Mouse (Mus musculus) brown adipose tissue, adult 24 weeks (tissue): Measurements from ENCODE around the gene Slc17a3. TPM values are rescaled to one million over a fixed set of nuclear protein-coding genes. Genes with fewer than 3 reads are reported as not detected.

ENCODE experiments used
- H3K27ac ChIP-seq: fragments of 200-500 bp; replicated peaks from 2 replicates; pipeline ENCODE4 v1.5.1; 2012; ENCODE audit warnings: low read depth, mild to moderate bottlenecking, low read length
- H3K4me1 ChIP-seq: fragments of 200-500 bp; 2 replicates; pipeline ENCODE4 v1.6.1; 2012; ENCODE audit warnings: low read length, mixed read lengths; ENCODE audit not compliant: control insufficient read depth, insufficient read depth, insufficient read length
- H3K4me3 ChIP-seq: fragments of 200-500 bp; 2 replicates; pipeline ENCODE4 v1.5.1; 2012; ENCODE audit warnings: low read depth, mild to moderate bottlenecking, low read length, moderate library complexity; ENCODE audit not compliant: insufficient read depth
- polyA plus RNA-seq: library from polyadenylated mRNA; stranded (reverse); fragments of >200 nt; gene quantifications from 2 replicates; pipeline ENCODE4 v1.2.4, GENCODE M21; 2012; ENCODE audit not compliant: missing spikeins, insufficient read depth, insufficient read length

Slc17a3 gene
- polyA plus RNA-seq, 1 experiment: not detected

GRCm38 (mm10) chr13:23906906-23907305, 67.7 kb downstream of the Slc17a3 start:
- no peak overlapping the region for H3K4me3 ChIP-seq
- no peak overlapping the region for H3K27ac ChIP-seq
- H3K4me1 ChIP-seq: no peaks in the 10 kb centered on the region

- H3K27ac ChIP-seq: no peak overlapping the region
- no peak overlapping the region for H3K4me3 ChIP-seq
- H3K4me1 ChIP-seq: 0 out of 2 replicates have a peak, but pooled peaks cover 2% of the 10 kb centered on the region
These were observed 70.9 kb downstream of the Slc17a3 start for GRCm38 (mm10) chr13:23910121-23910520.

Other genes with a start within 250 kb of the Slc17a3 start
- gene Hist1h2be, start 218.3 kb upstream of the Slc17a3 start, polyA plus RNA-seq: 8.2 and 13.8 TPM in 2 replicates
- 4.0 TPM in 2 replicates for gene Hist1h1e, start 216.9 kb upstream of the Slc17a3 start, polyA plus RNA-seq
- 0.59 and 1.0 TPM in 2 replicates for gene Hist1h2ac, start 155.5 kb upstream of the Slc17a3 start, polyA plus RNA-seq
- gene Hist1h2bc, start 155.2 kb upstream of the Slc17a3 start, polyA plus RNA-seq: 190 and 234 TPM in 2 replicates
- gene Hist1h1t, start 143.6 kb upstream of the Slc17a3 start, polyA plus RNA-seq: not detected in 2 replicates
- gene Hist1h4c, start 141.0 kb upstream of the Slc17a3 start, polyA plus RNA-seq: 2.1 TPM in 1 of 2 replicates, not detected in the other
- gene Hfe, start 128.6 kb upstream of the Slc17a3 start, polyA plus RNA-seq: 30.2 and 34.3 TPM in 2 replicates
- 112 and 175 TPM in 2 replicates for gene Hist1h1c, start 100.6 kb upstream of the Slc17a3 start, polyA plus RNA-seq
- gene Hist1h3c, start 93.8 kb upstream of the Slc17a3 start, polyA plus RNA-seq: not detected in 2 replicates
- not detected in 2 replicates for gene Hist1h2bb, start 92.7 kb upstream of the Slc17a3 start, polyA plus RNA-seq
- not detected in 2 replicates for gene Hist1h2ab, start 88.3 kb upstream of the Slc17a3 start, polyA plus RNA-seq
- not detected in 2 replicates for gene Hist1h3b, start 87.2 kb upstream of the Slc17a3 start, polyA plus RNA-seq
- not detected in 2 replicates for gene Hist1h4b, start 82.4 kb upstream of the Slc17a3 start, polyA plus RNA-seq
- not detected in 2 replicates for gene Hist1h4a, start 78.2 kb upstream of the Slc17a3 start, polyA plus RNA-seq
- not detected in 2 replicates for gene Hist1h3a, start 77.0 kb upstream of the Slc17a3 start, polyA plus RNA-seq
- gene Hist1h1a, start 75.8 kb upstream of the Slc17a3 start, polyA plus RNA-seq: not detected in 2 replicates
- not detected in 2 replicates for gene Trim38, start 69.5 kb upstream of the Slc17a3 start, polyA plus RNA-seq
- gene Slc17a2, start 32.4 kb upstream of the Slc17a3 start, polyA plus RNA-seq: not detected in 2 replicates
- not detected in 2 replicates for gene Slc17a1, start 28.3 kb downstream of the Slc17a3 start, polyA plus RNA-seq
- not detected in 2 replicates for gene Slc17a4, start 75.6 kb downstream of the Slc17a3 start, polyA plus RNA-seq
- not detected in 2 replicates for gene Hist1h2ba, start 94.7 kb downstream of the Slc17a3 start, polyA plus RNA-seq
- not detected in 2 replicates for gene Hist1h2aa, start 95.0 kb downstream of the Slc17a3 start, polyA plus RNA-seq
- gene Scgn, start 151.8 kb downstream of the Slc17a3 start, polyA plus RNA-seq: not detected in 2 replicates